9 mouse cellular contexts compared by ENCODE assay signal in genomic region chr10:45916928-45917327, GRCm38 (mm10).
DNase-seq lines count a peak whose midpoint lies in the region; ATAC-seq and TF ChIP-seq lines count a peak whose summit lies in the region.
"Had no signal": no experiment of that assay in that cellular context is flagged by ENCODE, and none has a peak within 500 bp of the region (broad histone marks: within the 10 kb centered on the region; RNA-seq: fewer than 3 reads in every experiment).

No protein-coding gene starts in this region.

- no peaks in the 10 kb centered on the region for H3K27me3 ChIP-seq in forebrain, embryonic 16.5 days (replicated peaks; ENCODE audit: control insufficient read depth, insufficient read depth, low read length)
- no peaks in the 10 kb centered on the region for H3K27me3 ChIP-seq in forebrain, embryonic 12.5 days
- H3K27me3 ChIP-seq in liver, adult 2 months (ENCODE audit: control insufficient read depth, insufficient read depth, low read length), result no peaks in the 10 kb centered on the region
- H3K27me3 ChIP-seq: heart, embryonic 13.5 days had no signal

- TF ChIP-seq POLR2A in liver, adult 2 months (IDR thresholded peaks at IDR 0.05; ENCODE audit: extremely low read depth, insufficient read depth, low read length), result no peak

- H3K79me2 ChIP-seq in liver, adult 2 months (ENCODE audit: control insufficient read depth, insufficient read depth, low read length), result no peaks in the 10 kb centered on the region

- H3K9ac ChIP-seq in forebrain, embryonic 16.5 days (replicated peaks; ENCODE audit: low read depth, low read length), result no peak overlapping the region
- no peak overlapping the region for H3K9ac ChIP-seq in forebrain, embryonic 12.5 days
- no peak overlapping the region for H3K9ac ChIP-seq in liver, adult 2 months (ENCODE audit: low read depth, low read length)
- H3K9ac ChIP-seq: heart, embryonic 13.5 days had no signal

- no peak overlapping the region for H3K4me2 ChIP-seq in forebrain, embryonic 16.5 days (ENCODE audit: low read length)
- no peak overlapping the region for H3K4me2 ChIP-seq in forebrain, embryonic 12.5 days
- H3K4me2 ChIP-seq: heart, embryonic 13.5 days had no signal

- no peaks in the 10 kb centered on the region for H3K4me1 ChIP-seq in forebrain, embryonic 16.5 days (replicated peaks; ENCODE audit: control insufficient read depth, insufficient read depth, low read length)
- H3K4me1 ChIP-seq in forebrain, embryonic 12.5 days, result no peaks in the 10 kb centered on the region
- H3K4me1 ChIP-seq in liver, adult 2 months (ENCODE audit: control insufficient read depth, insufficient read depth, low read length), result no peaks in the 10 kb centered on the region
- H3K4me1 ChIP-seq: heart, embryonic 13.5 days had no signal

- no peaks in the 10 kb centered on the region for H3K36me3 ChIP-seq in forebrain, embryonic 16.5 days (ENCODE audit: control insufficient read depth, insufficient read depth)
- H3K36me3 ChIP-seq in forebrain, embryonic 12.5 days (replicated peaks), result no peaks in the 10 kb centered on the region
- no peaks in the 10 kb centered on the region for H3K36me3 ChIP-seq in liver, adult 2 months (ENCODE audit: control insufficient read depth, insufficient read depth, low read length)
- H3K36me3 ChIP-seq: heart, embryonic 13.5 days had no signal

- no peaks in the 10 kb centered on the region for H3K9me3 ChIP-seq in forebrain, embryonic 16.5 days (ENCODE audit: control insufficient read depth, low read length)
- no peaks in the 10 kb centered on the region for H3K9me3 ChIP-seq in forebrain, embryonic 12.5 days

- no peak overlapping the region for H3K4me3 ChIP-seq in forebrain, embryonic 16.5 days (replicated peaks; ENCODE audit: low read length)
- no peak overlapping the region for H3K4me3 ChIP-seq in forebrain, embryonic 12.5 days (replicated peaks)
- H3K4me3 ChIP-seq in liver, adult 2 months (ENCODE audit: insufficient read depth, low read depth, low read length), result no peak overlapping the region
- H3K4me3 ChIP-seq: heart, embryonic 13.5 days had no signal

- WGBS in forebrain, embryonic 16.5 days, result 14% methylated on average over 3 of the region's 3 CpGs
- 22% methylated on average over 3 of the region's 3 CpGs for WGBS in forebrain, embryonic 12.5 days
- 15% methylated on average over 3 of the region's 3 CpGs for WGBS in liver, adult 2 months

- peak; percentile 39 for DNase-seq in liver, adult 2 months (ENCODE audit: extremely low read depth, low read depth, low spot score)
- DNase-seq in liver (no peak), MN1 (ENCODE audit: low spot score) (peak; percentile 67)
- no peak for DNase-seq in frontal cortex, postnatal 10 days (ENCODE audit: low spot score in 2 of 2)
- DNase-seq in spleen, adult 12 weeks (ENCODE audit: low spot score), result no peak

- ATAC-seq in forebrain, embryonic 16.5 days, result peak; percentile 47
- no peak for ATAC-seq in forebrain, embryonic 12.5 days (ENCODE audit: low FRiP score)
- ATAC-seq in inflammation-experienced regulatory T-cells, adult 6 months, result peak; percentile 38

- TF ChIP-seq CTCF in liver, adult 2 months (IDR thresholded peaks at IDR 0.05; ENCODE audit: low read depth, low read length), result peak; percentile 25; the same call in 1 of the 2 replicates

- no peak overlapping the region for H3K27ac ChIP-seq in forebrain, embryonic 16.5 days (ENCODE audit: low read length)
- H3K27ac ChIP-seq in forebrain, embryonic 12.5 days, result no peak overlapping the region
- H3K27ac ChIP-seq in liver, adult 2 months (replicated peaks; ENCODE audit: insufficient read depth, low read depth, low read length), result no peak overlapping the region
- H3K27ac ChIP-seq: heart, embryonic 13.5 days had no signal

Comparison
In these comparisons a context has a peak if more than half of its experiments do, and no peak if none do; other contexts are left out.
1. DNase-seq: peak in liver, adult 2 months (single experiment) and MN1 (single experiment); none in liver (single experiment), frontal cortex, postnatal 10 days (0 of 2) and spleen, adult 12 weeks (single experiment).